Mouse (Mus musculus) MEL (cell line): ENCODE measurements around the gene Loxl3. TPM values are rescaled to one million over a fixed set of nuclear protein-coding genes. Genes with fewer than 3 reads are reported as not detected.

Source experiments
- DNase-seq: peaks from one replicate; pipeline ENCODE4 v3.0.0; 2011; ENCODE audit warnings: low read depth, low spot score
- H3K27ac ChIP-seq: 2 replicates; pipeline ENCODE4 v1.5.1; 2012; ENCODE audit warnings: low read depth, mild to moderate bottlenecking, control low read depth, low read length, moderate library complexity; ENCODE audit not compliant: control insufficient read depth
- H3K27me3 ChIP-seq, 2 experiments: fragments of 150-350 bp in 1 of 2; sonication (generic) in 1 of 2; 2 replicates each; pipeline ENCODE4 v1.6.1; 2012; ENCODE audit warnings: low read length in 2 of 2, mild to moderate bottlenecking in 2 of 2, improper control_type of control experiment in 1 of 2, moderate library complexity in 1 of 2; ENCODE audit not compliant: insufficient read depth in 2 of 2, control insufficient read depth in 1 of 2
- H3K36me3 ChIP-seq, 2 experiments: 2 replicates each; pipeline ENCODE4 v1.6.1; 2012 to 2014; ENCODE audit warnings: low read length in 2 of 2, improper control_type of control experiment in 1 of 2, inconsistent platforms in 1 of 2, mild to moderate bottlenecking in 1 of 2; ENCODE audit not compliant: insufficient read depth in 2 of 2, control insufficient read depth in 1 of 2
- H3K4me1 ChIP-seq, 2 experiments: fragments of 150-350 bp in 1 of 2; sonication (generic) in 1 of 2; 2 replicates each; pipeline ENCODE4 v1.6.1; 2012; ENCODE audit warnings: low read length in 2 of 2, improper control_type of control experiment in 1 of 2, mild to moderate bottlenecking in 1 of 2; ENCODE audit not compliant: insufficient read depth in 2 of 2, control insufficient read depth in 1 of 2
- H3K4me3 ChIP-seq, 2 experiments: fragments of 150-350 bp in 1 of 2; sonication (generic) in 1 of 2; 2 replicates each; pipeline ENCODE4 v1.5.1; 2012; ENCODE audit warnings: low read depth in 2 of 2, low read length in 2 of 2, mild to moderate bottlenecking in 2 of 2, moderate library complexity in 2 of 2, control low read depth in 1 of 2, improper control_type of control experiment in 1 of 2; ENCODE audit not compliant: control insufficient read depth in 1 of 2, insufficient read depth in 1 of 2
- H3K79me2 ChIP-seq: 2 replicates; pipeline ENCODE4 v1.6.1; 2012; ENCODE audit warnings: mild to moderate bottlenecking, low read length, moderate library complexity; ENCODE audit not compliant: control insufficient read depth, poor library complexity, insufficient read depth
- H3K9ac ChIP-seq: 2 replicates; pipeline ENCODE4 v1.6.1; 2012; ENCODE audit warnings: low read depth, mild to moderate bottlenecking, control low read depth, low read length, moderate library complexity; ENCODE audit not compliant: control insufficient read depth, poor library complexity, severe bottlenecking
- H3K9me3 ChIP-seq: fragments of 150-350 bp; sonication (generic); replicated peaks from 2 replicates; pipeline ENCODE4 v1.6.1; 2012; ENCODE audit warnings: mild to moderate bottlenecking, low read length, improper control_type of control experiment, moderate library complexity; ENCODE audit not compliant: insufficient read depth
- BHLHE40 ChIP-seq: IDR thresholded peaks from 2 replicates; pipeline ENCODE4 v1.6.1; 2012; ENCODE audit warnings: low read depth, mild to moderate bottlenecking, inconsistent platforms, low read length, improper control_type of control experiment, borderline replicate concordance
- CHD1 ChIP-seq: IDR thresholded peaks from 2 replicates; pipeline ENCODE4 v1.6.1; 2012; ENCODE audit warnings: low read depth, mild to moderate bottlenecking, inconsistent platforms, low read length, improper control_type of control experiment
- CHD2 ChIP-seq: IDR thresholded peaks from 2 replicates; pipeline ENCODE4 v1.6.1; 2011; ENCODE audit warnings: low read length, improper control_type of control experiment
- ELF1 ChIP-seq: IDR thresholded peaks from 2 replicates; pipeline ENCODE4 v1.6.1; 2014; ENCODE audit warnings: low read depth, mild to moderate bottlenecking, inconsistent platforms, low read length, improper control_type of control experiment, moderate library complexity
- ETS1 ChIP-seq: IDR thresholded peaks from 2 replicates; pipeline ENCODE4 v1.6.1; 2012; ENCODE audit warnings: low read depth, mild to moderate bottlenecking, inconsistent platforms, low read length, improper control_type of control experiment, moderate library complexity
- GABPA ChIP-seq: IDR thresholded peaks from 2 replicates; pipeline ENCODE4 v1.6.1; 2012; ENCODE audit warnings: low read depth, mild to moderate bottlenecking, inconsistent platforms, low read length, improper control_type of control experiment, moderate library complexity
- HCFC1 ChIP-seq: IDR thresholded peaks from 2 replicates; pipeline ENCODE4 v1.6.1; 2012; ENCODE audit warnings: low read depth, mild to moderate bottlenecking, inconsistent platforms, low read length, improper control_type of control experiment, moderate library complexity
- JUND ChIP-seq: IDR thresholded peaks from 2 replicates; pipeline ENCODE4 v1.6.1; 2011; ENCODE audit warnings: low read depth, mild to moderate bottlenecking, improper control_type of control experiment, low read length
- MAX ChIP-seq: IDR thresholded peaks from 2 replicates; pipeline ENCODE4 v1.6.1; 2011; ENCODE audit warnings: low read length, improper control_type of control experiment
- MXI1 ChIP-seq: IDR thresholded peaks from 2 replicates; pipeline ENCODE4 v1.6.1; 2011; ENCODE audit warnings: mild to moderate bottlenecking, low read depth, low read length, improper control_type of control experiment
- NELFE ChIP-seq: IDR thresholded peaks from 2 replicates; pipeline ENCODE4 v1.6.1; 2011; ENCODE audit warnings: low read depth, low read length, improper control_type of control experiment
- NRF1 ChIP-seq: IDR thresholded peaks from 2 replicates; pipeline ENCODE4 v1.6.1; 2014; ENCODE audit warnings: low read depth, mild to moderate bottlenecking, inconsistent platforms, low read length, improper control_type of control experiment, moderate library complexity; ENCODE audit not compliant: poor library complexity, insufficient read depth, severe bottlenecking
- POLR2A ChIP-seq, 2 experiments: IDR thresholded peaks; 2 replicates each; pipeline ENCODE4 v1.6.1; 2011 to 2012; ENCODE audit warnings: low read length in 2 of 2, mild to moderate bottlenecking in 2 of 2, control low read depth in 1 of 2, improper control_type of control experiment in 1 of 2, low read depth in 1 of 2, moderate library complexity in 1 of 2; ENCODE audit not compliant: control insufficient read depth in 1 of 2, insufficient read depth in 1 of 2, poor library complexity in 1 of 2
- POLR2AphosphoS2 ChIP-seq: IDR thresholded peaks from 2 replicates; pipeline ENCODE4 v1.6.1; 2011; ENCODE audit warnings: low read length, improper control_type of control experiment
- RAD21 ChIP-seq: IDR thresholded peaks from 2 replicates; pipeline ENCODE4 v1.6.1; 2011; ENCODE audit warnings: mild to moderate bottlenecking, low read depth, low read length, improper control_type of control experiment
- TAL1 ChIP-seq: IDR thresholded peaks from 2 replicates; pipeline ENCODE4 v1.6.1; 2012; ENCODE audit warnings: mild to moderate bottlenecking, inconsistent platforms, low read length, moderate library complexity, mixed read lengths
- UBTF ChIP-seq: IDR thresholded peaks from 2 replicates; pipeline ENCODE4 v1.6.1; 2012; ENCODE audit warnings: low read depth, mild to moderate bottlenecking, inconsistent platforms, low read length, improper control_type of control experiment, moderate library complexity, borderline replicate concordance; ENCODE audit not compliant: insufficient read depth
- ZKSCAN1 ChIP-seq: IDR thresholded peaks from 2 replicates; pipeline ENCODE4 v1.6.1; 2012; ENCODE audit warnings: low read depth, mild to moderate bottlenecking, inconsistent platforms, low read length, improper control_type of control experiment, moderate library complexity
- ZMIZ1 ChIP-seq: IDR thresholded peaks from 2 replicates; pipeline ENCODE4 v1.6.1; 2012; ENCODE audit warnings: low read depth, mild to moderate bottlenecking, inconsistent platforms, low read length, improper control_type of control experiment, moderate library complexity
- ZNF384 ChIP-seq: IDR thresholded peaks from 2 replicates; pipeline ENCODE4 v1.6.1; 2012; ENCODE audit warnings: low read depth, mild to moderate bottlenecking, inconsistent platforms, low read length, improper control_type of control experiment
- polyA plus RNA-seq, 2 experiments: library from polyadenylated mRNA; stranded (reverse) in 1 of 2; unstranded in 1 of 2; fragments of >175 nt in 1 of 2; fragments of >200 nt in 1 of 2; gene quantifications; 2 replicates each; pipeline versions ENCODE4 v1.2.1 to v1.2.4; 2012; ENCODE audit warnings: low replicate concordance in 2 of 2, low read depth in 1 of 2; ENCODE audit not compliant: insufficient read length in 2 of 2, insufficient read depth in 1 of 2, missing spikeins in 1 of 2
- total RNA-seq: library from RNA; depleted of rRNA; stranded (reverse); fragments of 300-350 nt; gene quantifications from 2 replicates; pipeline ENCODE4 v1.2.3, GENCODE M21; 2012

Loxl3 gene
- total and polyA plus RNA-seq, 3 experiments = 0.77 to 1.0 TPM; not detected in 1

- DNase-seq = peak; percentile 46
- H3K27me3 ChIP-seq = no peaks in the 10 kb centered on the region
- TF ChIP-seq ZNF384 = no peak
- TF ChIP-seq NRF1 = no peak
- TF ChIP-seq ELF1 = no peak
- TF ChIP-seq ETS1 = no peak
- no peak; the same call in 1 of the 2 replicates for TF ChIP-seq POLR2AphosphoS2
- TF ChIP-seq ZMIZ1 = 0 out of 2 replicates have a peak, but pooled peaks have one; percentile 29
- TF ChIP-seq HCFC1 = peak; percentile 88
- no peak for TF ChIP-seq UBTF
- TF ChIP-seq POLR2A (IDR thresholded peaks at IDR 0.05; ENCODE audit: control insufficient read depth in 1 of 2, insufficient read depth in 1 of 2, low read depth in 1 of 2, low read length in 2 of 2, poor library complexity in 1 of 2) = peak in 1 of 2 experiments; percentile 25; a peak in 1 of 4 replicates
- peaks cover 36% of the 10 kb centered on the region for H3K79me2 ChIP-seq
- H3K4me1 ChIP-seq = peaks cover 0 to 12% of the 10 kb centered on the region in 2 experiments; a peak in 3 of 4 replicates
- H3K27ac ChIP-seq = no peak within 1 kb of the TSS
- no peaks in the 10 kb centered on the region for H3K9me3 ChIP-seq
- no peak within 1 kb of the TSS for H3K4me3 ChIP-seq
- H3K9ac ChIP-seq = no peak within 1 kb of the TSS
- peaks cover 0 to 7% of the 10 kb centered on the region in 2 experiments; a peak in 3 of 4 replicates for H3K36me3 ChIP-seq
Observed at GRCm38 (mm10) chr6:83057790-83058189, 23.8 kb downstream of the Loxl3 start, which contains the start of gene Dqx1. TSS of gene Dqx1 (plus strand) at chr6:83057844.

GRCm38 (mm10) chr6:83058725-83059124, 24.8 kb downstream of the Loxl3 start:
- Histone ChIP-seq H3K27ac (no peak overlapping the region), H3K27me3 (no peaks in the 10 kb centered on the region), H3K4me1 (peaks cover 0 to 11% of the 10 kb centered on the region in 2 experiments; a peak in 3 of 4 replicates), H3K9me3 (no peaks in the 10 kb centered on the region), H3K4me3 (no peak overlapping the region), H3K79me2 (peaks cover 27% of the 10 kb centered on the region), H3K36me3 (peaks cover 0 to 6% of the 10 kb centered on the region in 2 experiments; a peak in 3 of 4 replicates), H3K9ac (no peak overlapping the region)
- no peak for DNase-seq
- TF ChIP-seq BHLHE40 (no peak), POLR2AphosphoS2 (0 out of 2 replicates have a peak, but pooled peaks have one; percentile 8)

- DNase-seq = no peak
- Histone ChIP-seq H3K79me2 (no peaks in the 10 kb centered on the region), H3K4me3 (no peak overlapping the region), H3K27me3 (no peaks in the 10 kb centered on the region), H3K9ac (no peak overlapping the region), H3K27ac (no peak overlapping the region), H3K36me3 (no peaks in the 10 kb centered on the region), H3K4me1 (no peaks in the 10 kb centered on the region), H3K9me3 (no peaks in the 10 kb centered on the region)
- TF ChIP-seq MAX (no peak), ZKSCAN1 (no peak), GABPA (no peak), RAD21 (no peak), NELFE (no peak), TAL1 (no peak), BHLHE40 (no peak), CHD2 (no peak), MXI1 (no peak), JUND (no peak), ELF1 (no peak), ZNF384 (no peak), CHD1 (no peak), HCFC1 (no peak)
Observed at GRCm38 (mm10) chr6:83065995-83066394, 32.0 kb downstream of the Loxl3 start.
